Mouse (Mus musculus) forebrain, embryonic 11.5 days (tissue): Measurements from ENCODE around the gene Gnaq. TPM values are rescaled to one million over a fixed set of nuclear protein-coding genes. Genes with fewer than 3 reads are reported as not detected.

Experiments
- ATAC-seq: fragments of 200-750 bp; cut with Nextera tagmentation; replicated peaks from 2 replicates; pipeline ENCODE4 v1.8.0; 2017; ENCODE audit warnings: moderate TSS enrichment; ENCODE audit not compliant: low FRiP score
- DNase-seq: peaks from one replicate; pipeline ENCODE4 v3.0.0-alpha.2; 2017; ENCODE audit warnings: low spot score
- H3K27ac ChIP-seq: fragments of 300-500 bp; sonication (generic); 2 replicates; pipeline ENCODE4 v1.5.1; 2014; ENCODE audit warnings: low read depth, low read length
- H3K27me3 ChIP-seq: fragments of 300-500 bp; sonication (generic); 2 replicates; pipeline ENCODE4 v1.6.1; 2014; ENCODE audit warnings: mild to moderate bottlenecking, low read length, mixed read lengths; ENCODE audit not compliant: control insufficient read depth, insufficient read depth
- H3K36me3 ChIP-seq: fragments of 300-500 bp; sonication (generic); 2 replicates; pipeline ENCODE4 v1.6.1; 2014; ENCODE audit warnings: mild to moderate bottlenecking, low read length, moderate library complexity, mixed read lengths; ENCODE audit not compliant: control insufficient read depth, insufficient read depth
- H3K4me1 ChIP-seq: fragments of 300-500 bp; sonication (generic); replicated peaks from 2 replicates; pipeline ENCODE4 v1.6.1; 2014; ENCODE audit warnings: low read length, mixed read lengths; ENCODE audit not compliant: control insufficient read depth, insufficient read depth
- H3K4me2 ChIP-seq: fragments of 300-500 bp; sonication (generic); 2 replicates; pipeline ENCODE4 v1.6.1; 2014; ENCODE audit warnings: low read depth, mild to moderate bottlenecking, low read length, moderate library complexity, mixed read lengths; ENCODE audit not compliant: severe bottlenecking
- H3K4me3 ChIP-seq: fragments of 300-500 bp; sonication (generic); 2 replicates; pipeline ENCODE4 v1.5.1; 2014; ENCODE audit warnings: low read depth, low read length
- H3K9ac ChIP-seq: fragments of 300-500 bp; sonication (generic); 2 replicates; pipeline ENCODE4 v1.6.1; 2014; ENCODE audit warnings: low read length
- H3K9me3 ChIP-seq: fragments of 300-500 bp; sonication (generic); 2 replicates; pipeline ENCODE4 v1.6.1; 2016; ENCODE audit warnings: low read length, mixed read lengths; ENCODE audit not compliant: control insufficient read depth
- WGBS: fragments of 180-500 bp; shearing (Covaris S2); extraction: QIAGEN DNeasy Blood & Tissue Kit; methylation state at CpG from one replicate; pipeline ENCODE4 v1.1.7; 2014; 5-methylcytosine and 5-hydroxymethylcytosine counted together
- polyA plus RNA-seq: library from polyadenylated mRNA; unstranded; fragments of >200 nt; fragmentation: Nextera tagmentation; extraction: Ambion mirVana; gene quantifications from 2 replicates; pipeline ENCODE4 v1.2.1, GENCODE M21; 2014

Gene Gnaq
- polyA plus RNA-seq, 1 experiment from 2014 or later: 19.7 TPM

DNA sequence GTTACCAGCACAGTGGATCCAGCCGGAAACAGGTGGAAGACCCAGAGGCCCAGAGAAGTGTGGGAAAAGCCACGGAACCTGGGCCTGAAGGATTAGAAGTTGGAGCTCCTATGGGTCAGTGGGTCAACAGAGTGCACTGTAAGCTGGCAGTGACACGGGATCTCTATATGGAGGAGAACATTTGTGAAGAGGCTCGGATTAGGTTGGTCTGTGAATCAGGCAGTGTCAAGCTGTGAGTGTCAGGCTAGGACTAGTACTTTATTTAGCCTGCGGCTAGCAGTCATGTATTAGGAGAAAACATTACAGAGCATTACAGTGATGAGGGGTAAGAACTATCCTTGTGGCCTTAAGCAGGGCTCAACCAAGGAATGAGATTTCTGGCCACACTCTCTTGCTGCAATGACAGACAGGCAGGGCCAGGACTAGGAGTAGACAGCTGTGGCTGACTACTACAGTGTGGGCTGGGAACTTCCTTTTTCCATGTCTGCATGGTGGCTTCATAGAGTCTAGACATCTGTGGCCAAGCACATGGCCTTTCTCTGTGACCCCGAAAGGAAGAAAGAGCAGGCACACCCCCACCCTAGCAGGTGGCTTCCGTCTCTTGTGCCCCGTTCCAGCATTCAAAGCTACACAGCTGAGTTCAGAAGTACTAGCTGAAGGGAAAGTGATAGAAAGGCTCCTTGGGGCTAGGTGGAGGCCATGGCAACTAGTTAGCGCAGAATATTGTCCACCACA, 240.3 kb downstream of the Gnaq start:
- no peak overlapping the region for H3K9ac ChIP-seq
- H3K4me3 ChIP-seq: no peak overlapping the region
- no peak overlapping the region for H3K4me2 ChIP-seq
- peaks cover 12% of the 10 kb centered on the region; the same call in 1 of the 2 replicates for H3K4me1 ChIP-seq
- DNase-seq (no peak), ATAC-seq (0 out of 2 replicates have a peak, but pooled peaks have one; percentile 44)
- H3K9me3 ChIP-seq: no peaks in the 10 kb centered on the region
- no peak overlapping the region for H3K27ac ChIP-seq
- WGBS: 69% methylated on average over 9 of the region's 9 CpGs
- H3K36me3 ChIP-seq: no peaks in the 10 kb centered on the region
- no peaks in the 10 kb centered on the region for H3K27me3 ChIP-seq

DNA sequence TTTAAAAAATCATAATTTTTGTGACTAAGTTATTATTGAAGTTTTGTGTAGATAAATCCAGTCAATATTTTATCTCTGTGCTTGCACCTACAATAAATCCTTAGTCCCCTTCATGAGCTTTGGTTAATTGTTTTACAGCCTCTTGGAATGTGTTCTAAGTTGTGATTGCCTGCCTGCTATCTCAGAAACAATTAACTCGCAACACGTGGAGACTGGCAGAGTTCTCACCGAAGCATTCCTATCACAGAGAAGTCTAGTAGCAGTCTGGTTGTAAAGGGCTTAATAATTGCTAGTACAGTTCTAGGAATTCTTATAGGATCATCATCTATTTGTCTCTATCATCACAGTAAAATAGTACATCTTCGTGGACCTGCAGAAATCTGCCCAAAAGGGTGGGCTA, 243.2 kb downstream of the Gnaq start:
- H3K27me3 ChIP-seq: no peaks in the 10 kb centered on the region
- H3K36me3 ChIP-seq: no peaks in the 10 kb centered on the region; the same call in 1 of the 2 replicates
- DNase-seq (no peak), ATAC-seq (no peak)
- H3K9ac ChIP-seq: no peak overlapping the region
- peaks cover 12% of the 10 kb centered on the region; the same call in 1 of the 2 replicates for H3K4me1 ChIP-seq
- 88% methylated on average over 4 of the region's 4 CpGs for WGBS
- H3K27ac ChIP-seq: no peak overlapping the region
- no peak overlapping the region for H3K4me2 ChIP-seq
- no peaks in the 10 kb centered on the region for H3K9me3 ChIP-seq
- no peak overlapping the region for H3K4me3 ChIP-seq

DNA sequence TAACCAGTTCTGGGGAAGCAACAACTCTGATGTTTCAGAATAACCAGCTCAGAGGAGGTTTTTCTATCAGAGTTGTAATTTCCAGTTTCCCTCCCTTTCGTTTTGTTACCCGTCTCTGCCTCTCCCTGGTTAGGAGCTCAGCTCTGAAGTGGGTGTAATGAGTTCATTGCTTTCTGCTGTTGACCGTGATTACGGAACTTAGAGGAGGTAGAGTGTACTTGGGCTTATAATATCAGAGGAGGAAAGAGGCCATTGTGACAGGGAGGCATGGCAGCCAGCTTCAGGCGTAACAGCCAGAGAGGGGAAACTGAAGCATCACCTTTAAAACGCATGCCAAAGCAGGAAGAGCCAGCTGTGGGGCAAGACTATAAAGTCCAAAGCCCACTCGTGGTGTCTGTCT, 245.9 kb downstream of the Gnaq start:
- Histone ChIP-seq H3K9me3 (no peaks in the 10 kb centered on the region), H3K27me3 (no peaks in the 10 kb centered on the region), H3K4me2 (no peak overlapping the region), H3K27ac (no peak overlapping the region), H3K9ac (no peak overlapping the region), H3K4me1 (peaks cover 1% of the 10 kb centered on the region; the same call in 1 of the 2 replicates), H3K4me3 (no peak overlapping the region), H3K36me3 (no peaks in the 10 kb centered on the region; the same call in 1 of the 2 replicates)
- no peak for DNase-seq
- ATAC-seq: no peak
- 92% methylated on average over 7 of the region's 7 CpGs for WGBS

DNA sequence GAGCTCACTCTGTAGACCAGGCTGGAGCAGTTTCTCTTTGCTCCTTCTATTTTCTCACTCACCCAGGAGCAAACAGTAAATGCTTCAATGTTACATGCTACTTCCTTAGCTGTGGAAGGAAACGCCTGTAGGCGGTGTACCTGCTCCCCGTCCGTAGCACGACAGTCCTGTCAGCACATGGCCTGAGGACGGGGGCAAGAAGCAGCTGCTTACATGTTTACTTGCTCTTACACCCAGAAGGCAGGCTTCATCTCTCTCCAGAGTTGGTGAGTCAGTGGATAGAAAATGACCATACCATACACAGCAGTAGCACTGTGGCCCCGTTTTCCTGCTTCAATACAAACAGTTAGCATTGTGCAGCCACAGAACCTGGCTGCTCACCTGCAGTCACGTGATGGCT, 247.1 kb downstream of the Gnaq start:
- H3K36me3 ChIP-seq: no peaks in the 10 kb centered on the region; the same call in 1 of the 2 replicates
- H3K4me2 ChIP-seq: no peak overlapping the region
- no peak overlapping the region for H3K9ac ChIP-seq
- no peak overlapping the region for H3K4me3 ChIP-seq
- DNase-seq (no peak), ATAC-seq (no peak)
- H3K27ac ChIP-seq: no peak overlapping the region
- WGBS: 91% methylated on average over 8 of the region's 8 CpGs
- no peaks in the 10 kb centered on the region for H3K9me3 ChIP-seq
- H3K27me3 ChIP-seq: no peaks in the 10 kb centered on the region
- no peaks in the 10 kb centered on the region for H3K4me1 ChIP-seq

GRCm38 (mm10) chr19:16382392-16382791, 249.8 kb downstream of the Gnaq start:
- 91% methylated on average over 2 of the region's 2 CpGs for WGBS
- DNase-seq: no peak
- no peak for ATAC-seq

DNA sequence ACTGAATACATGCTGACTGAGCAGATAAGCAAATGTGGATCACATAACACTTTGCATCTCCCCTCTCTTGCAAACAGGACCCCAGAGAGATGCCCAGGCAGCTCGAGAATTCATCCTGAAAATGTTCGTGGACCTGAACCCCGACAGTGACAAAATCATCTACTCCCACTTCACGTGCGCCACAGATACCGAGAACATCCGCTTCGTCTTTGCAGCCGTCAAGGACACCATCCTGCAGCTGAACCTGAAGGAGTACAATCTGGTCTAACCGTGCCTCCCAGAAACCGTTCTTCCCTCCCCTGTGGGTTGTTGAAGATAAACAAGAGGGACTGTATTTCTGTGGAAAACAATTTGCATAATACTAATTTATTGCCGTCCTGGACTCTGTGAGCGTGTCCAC, 250.5 kb downstream of the Gnaq start:
- 90% methylated on average over 13 of the region's 13 CpGs for WGBS
- Histone ChIP-seq H3K4me1 (no peaks in the 10 kb centered on the region; the same call in 1 of the 2 replicates), H3K27me3 (no peaks in the 10 kb centered on the region)

More at GRCm38 (mm10) chr19:16382392-16382791, 249.8 kb downstream of the Gnaq start:
- Histone ChIP-seq H3K4me3 (no peak overlapping the region), H3K9ac (no peak overlapping the region), H3K4me2 (no peak overlapping the region), H3K9me3 (no peaks in the 10 kb centered on the region), H3K27me3 (no peaks in the 10 kb centered on the region), H3K36me3 (no peaks in the 10 kb centered on the region; the same call in 1 of the 2 replicates), H3K4me1 (no peaks in the 10 kb centered on the region; the same call in 1 of the 2 replicates), H3K27ac (no peak overlapping the region)

GRCm38 (mm10) chr19:16384094-16384493, 251.5 kb downstream of the Gnaq start:
- WGBS: 93% methylated on average over 6 of the region's 6 CpGs
- Histone ChIP-seq H3K36me3 (no peaks in the 10 kb centered on the region; the same call in 1 of the 2 replicates), H3K27me3 (no peaks in the 10 kb centered on the region), H3K27ac (no peak overlapping the region), H3K4me2 (no peak overlapping the region), H3K9me3 (no peaks in the 10 kb centered on the region), H3K4me3 (no peak overlapping the region), H3K9ac (no peak overlapping the region), H3K4me1 (peaks cover 6% of the 10 kb centered on the region; the same call in 1 of the 2 replicates)
- DNase-seq (no peak), ATAC-seq (no peak)

More for the DNA sequence above, 250.5 kb downstream of the Gnaq start:
- Histone ChIP-seq H3K36me3 (no peaks in the 10 kb centered on the region; the same call in 1 of the 2 replicates), H3K27ac (no peak overlapping the region), H3K4me2 (no peak overlapping the region), H3K4me3 (no peak overlapping the region), H3K9me3 (no peaks in the 10 kb centered on the region), H3K9ac (no peak overlapping the region)
- DNase-seq (no peak), ATAC-seq (no peak)

DNA sequence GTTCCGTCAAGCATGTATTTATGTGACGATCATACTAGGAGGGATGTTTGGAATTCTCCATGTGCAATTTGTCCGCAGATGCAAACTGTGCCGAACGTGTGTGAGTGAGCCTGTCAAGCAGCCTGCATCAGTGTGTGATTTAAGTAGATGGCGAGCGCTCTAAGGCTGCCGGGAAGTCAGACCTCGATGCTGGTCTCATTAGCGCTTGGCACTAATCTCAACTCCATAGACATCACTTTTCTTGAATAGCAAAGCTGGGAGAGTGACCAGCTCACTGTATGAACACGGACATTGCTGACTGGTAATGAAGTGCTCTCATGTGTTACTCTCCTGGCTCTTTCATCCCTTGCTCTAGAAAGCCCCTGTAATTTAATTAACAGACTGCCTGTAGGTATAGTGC, 252.3 kb downstream of the Gnaq start:
- ATAC-seq (0 out of 2 replicates have a peak, but pooled peaks have one; percentile 21), DNase-seq (no peak)
- no peak overlapping the region for H3K4me2 ChIP-seq
- H3K4me3 ChIP-seq: no peak overlapping the region
- WGBS: 72% methylated on average over 11 of the region's 11 CpGs
- H3K27me3 ChIP-seq: no peaks in the 10 kb centered on the region
- H3K9me3 ChIP-seq: no peaks in the 10 kb centered on the region
- H3K36me3 ChIP-seq: no peaks in the 10 kb centered on the region
- peaks cover 8% of the 10 kb centered on the region; the same call in 1 of the 2 replicates for H3K4me1 ChIP-seq
- no peak overlapping the region for H3K27ac ChIP-seq
- H3K9ac ChIP-seq: no peak overlapping the region
